11 mouse cellular contexts compared by ENCODE assay signal in genomic region chr2:38338348-38338932, GRCm38 (mm10). TPM values are rescaled to one million over a fixed set of nuclear protein-coding genes. Genes with fewer than 3 reads are reported as not detected.
A peak's percentile ranks its signal among the peaks of the same experiment; 100 is the strongest.
DNase-seq lines count a peak whose midpoint lies in the region; ATAC-seq and TF ChIP-seq lines count a peak whose summit lies in the region.
"Had no signal": no experiment of that assay in that cellular context is flagged by ENCODE, and none has a peak within 500 bp of the region (broad histone marks: within the 10 kb centered on the region; RNA-seq: fewer than 3 reads in every experiment).

No protein-coding gene starts in this region.

- peaks cover 96% of the 10 kb centered on the region for H3K27me3 ChIP-seq in embryonic facial prominence, embryonic 14.5 days (replicated peaks; ENCODE audit: control insufficient read depth, insufficient read depth, low read length)
- peaks cover 97% of the 10 kb centered on the region for H3K27me3 ChIP-seq in limb, embryonic 10.5 days (ENCODE audit: low read depth, poor library complexity, severe bottlenecking)
- H3K27me3 ChIP-seq in neural tube, embryonic 12.5 days (replicated peaks): peaks cover 97% of the 10 kb centered on the region
- H3K27me3 ChIP-seq in cerebellum, adult 2 months (ENCODE audit: control insufficient read depth, insufficient read depth, low read length): peaks cover 10% of the 10 kb centered on the region; the same call in 1 of the 2 replicates

- H3K4me1 ChIP-seq in embryonic facial prominence, embryonic 14.5 days (ENCODE audit: control insufficient read depth, insufficient read depth, low read length): peaks cover 6% of the 10 kb centered on the region; the same call in 1 of the 2 replicates
- peaks cover 36% of the 10 kb centered on the region for H3K4me1 ChIP-seq in limb, embryonic 10.5 days
- peaks cover 13% of the 10 kb centered on the region for H3K4me1 ChIP-seq in neural tube, embryonic 12.5 days
- no peaks in the 10 kb centered on the region; the same call in 1 of the 2 replicates for H3K4me1 ChIP-seq in cerebellum, adult 2 months (ENCODE audit: control insufficient read depth, insufficient read depth, low read length)

- no peak for ATAC-seq in embryonic facial prominence, embryonic 14.5 days (ENCODE audit: low read depth)
- no peak for ATAC-seq in neural tube, embryonic 12.5 days (ENCODE audit: low FRiP score, low read depth)

- 2% methylated on average over 5 of the region's 5 CpGs for WGBS in embryonic facial prominence, embryonic 14.5 days
- WGBS in limb, embryonic 10.5 days: 2% methylated on average over 5 of the region's 5 CpGs
- WGBS in neural tube, embryonic 12.5 days: 0% methylated on average over 5 of the region's 5 CpGs
- WGBS in cerebellum, adult 2 months: 34% methylated on average over 5 of the region's 5 CpGs

- DNase-seq in layer of hippocampus, adult 2 months (ENCODE audit: low spot score in 2 of 2): no peak
- DNase-seq in layer of hippocampus, postnatal 10 days (ENCODE audit: low spot score in 2 of 2): no peak
- DNase-seq in embryonic facial prominence, embryonic 14.5 days (ENCODE audit: low spot score): no peak
- DNase-seq in limb, embryonic 10.5 days (ENCODE audit: low spot score): peak; percentile 42
- no peak for DNase-seq in cerebellum, adult 2 months
- DNase-seq in adipocyte (ENCODE audit: low spot score): no peak
- no peak for DNase-seq in testis, postnatal 14 days (ENCODE audit: low spot score)
- DNase-seq: thymus, adult 2 months had no signal

- H3K4me2 ChIP-seq in embryonic facial prominence, embryonic 14.5 days (ENCODE audit: low read depth, low read length): peak overlapping the region; percentile 86
- peak overlapping the region; percentile 66 for H3K4me2 ChIP-seq in neural tube, embryonic 12.5 days (replicated peaks)

- no peaks in the 10 kb centered on the region for H3K9me3 ChIP-seq in embryonic facial prominence, embryonic 14.5 days (ENCODE audit: control insufficient read depth, low read length)
- H3K9me3 ChIP-seq in limb, embryonic 10.5 days (replicated peaks): no peaks in the 10 kb centered on the region
- no peaks in the 10 kb centered on the region for H3K9me3 ChIP-seq in neural tube, embryonic 12.5 days

- TF ChIP-seq POLR2A in cerebellum, adult 2 months (IDR thresholded peaks at IDR 0.05; ENCODE audit: borderline replicate concordance, insufficient read depth, low read length): no peak

- peak overlapping the region; percentile 87; the same call in 1 of the 2 replicates for H3K27ac ChIP-seq in layer of hippocampus, adult 2 months
- no peak overlapping the region for H3K27ac ChIP-seq in embryonic facial prominence, embryonic 14.5 days (replicated peaks; ENCODE audit: low read depth, low read length)
- H3K27ac ChIP-seq in limb, embryonic 10.5 days: no peak overlapping the region
- H3K27ac ChIP-seq in neural tube, embryonic 12.5 days: no peak overlapping the region
- H3K27ac ChIP-seq in cerebellum, adult 2 months (ENCODE audit: insufficient read depth, low read length): no peak overlapping the region

- H3K4me3 ChIP-seq in layer of hippocampus, adult 2 months: peak overlapping the region; percentile 72
- H3K4me3 ChIP-seq in embryonic facial prominence, embryonic 14.5 days (ENCODE audit: low read depth, low read length): peak overlapping the region; percentile 45
- H3K4me3 ChIP-seq in limb, embryonic 10.5 days: peak overlapping the region; percentile 65
- H3K4me3 ChIP-seq in neural tube, embryonic 12.5 days: no peak overlapping the region; the same call in 1 of the 2 replicates
- no peak overlapping the region for H3K4me3 ChIP-seq in cerebellum, adult 2 months (replicated peaks; ENCODE audit: insufficient read depth, low read depth, low read length)

- no peak for TF ChIP-seq CTCF in layer of hippocampus, adult 2 months (conservative IDR thresholded peaks at IDR 0.05)
- no peak for TF ChIP-seq CTCF in cerebellum, adult 2 months (IDR thresholded peaks at IDR 0.05; ENCODE audit: borderline replicate concordance, insufficient read depth, low read depth, low read length)

- no peaks in the 10 kb centered on the region for H3K36me3 ChIP-seq in embryonic facial prominence, embryonic 14.5 days (ENCODE audit: control insufficient read depth, insufficient read depth, low read length)
- H3K36me3 ChIP-seq in limb, embryonic 10.5 days: no peaks in the 10 kb centered on the region
- H3K36me3 ChIP-seq in neural tube, embryonic 12.5 days: no peaks in the 10 kb centered on the region

- no peak overlapping the region for H3K9ac ChIP-seq in embryonic facial prominence, embryonic 14.5 days (ENCODE audit: low read depth, low read length)
- H3K9ac ChIP-seq in neural tube, embryonic 12.5 days: no peak overlapping the region

RNA-seq across cellular contexts. Expression of gene Lhx2, which starts 0.6 kb away (rescaled TPM):
- 10 to 100 TPM; 96.6 to 99.5 TPM for total RNA-seq in layer of hippocampus, adult 2 months (2021)
- 100 to 1,000 TPM; 104 to 105 TPM for total RNA-seq in layer of hippocampus, postnatal 10 days (2021)
- polyA plus RNA-seq in embryonic facial prominence, embryonic 14.5 days (2014; fragmentation: Nextera tagmentation; extraction: Ambion mirVana): 10.4 and 11.2 TPM in 2 replicates
- polyA plus RNA-seq in limb, embryonic 10.5 days (2016; fragmentation: Nextera tagmentation; extraction: Ambion mirVana): 33.7 and 48.4 TPM in 2 replicates
- 6.9 and 7.5 TPM in 2 replicates for polyA plus RNA-seq in neural tube, embryonic 12.5 days (2016; fragmentation: Nextera tagmentation; extraction: Ambion mirVana)
- 1.9 and 3.5 TPM in 2 replicates for polyA plus RNA-seq in cerebellum, adult 2 months (2012; rRNA removed)
- total RNA-seq: neutrophil, adult 5-6 weeks had no signal
- polyA plus RNA-seq: large intestine, adult 2 months had no signal

RNA-seq across cellular contexts. Expression of gene Dennd1a, which starts 51.2 kb away (rescaled TPM):
- total RNA-seq in layer of hippocampus, adult 2 months (2021): 10 to 100 TPM; 80.3 to 86.5 TPM
- 10 to 100 TPM; 71.8 to 72.8 TPM for total RNA-seq in layer of hippocampus, postnatal 10 days (2021)
- 10.9 and 12.4 TPM in 2 replicates for polyA plus RNA-seq in embryonic facial prominence, embryonic 14.5 days (2014; fragmentation: Nextera tagmentation; extraction: Ambion mirVana)
- polyA plus RNA-seq in limb, embryonic 10.5 days (2016; fragmentation: Nextera tagmentation; extraction: Ambion mirVana): 18.3 and 19.5 TPM in 2 replicates
- 13.3 and 18.8 TPM in 2 replicates for polyA plus RNA-seq in neural tube, embryonic 12.5 days (2016; fragmentation: Nextera tagmentation; extraction: Ambion mirVana)
- 38.0 and 39.7 TPM in 2 replicates for polyA plus RNA-seq in cerebellum, adult 2 months (2012; rRNA removed)

Comparison
In these comparisons a context has a peak if more than half of its experiments do, and no peak if none do; other contexts are left out.
1. H3K4me3 ChIP-seq: peak in layer of hippocampus, adult 2 months (single experiment), embryonic facial prominence, embryonic 14.5 days (single experiment) and limb, embryonic 10.5 days (single experiment); none in neural tube, embryonic 12.5 days (single experiment) and cerebellum, adult 2 months (single experiment).